Mouse (Mus musculus): ENCODE results near the gene Maf.

Maf gene

DNA sequence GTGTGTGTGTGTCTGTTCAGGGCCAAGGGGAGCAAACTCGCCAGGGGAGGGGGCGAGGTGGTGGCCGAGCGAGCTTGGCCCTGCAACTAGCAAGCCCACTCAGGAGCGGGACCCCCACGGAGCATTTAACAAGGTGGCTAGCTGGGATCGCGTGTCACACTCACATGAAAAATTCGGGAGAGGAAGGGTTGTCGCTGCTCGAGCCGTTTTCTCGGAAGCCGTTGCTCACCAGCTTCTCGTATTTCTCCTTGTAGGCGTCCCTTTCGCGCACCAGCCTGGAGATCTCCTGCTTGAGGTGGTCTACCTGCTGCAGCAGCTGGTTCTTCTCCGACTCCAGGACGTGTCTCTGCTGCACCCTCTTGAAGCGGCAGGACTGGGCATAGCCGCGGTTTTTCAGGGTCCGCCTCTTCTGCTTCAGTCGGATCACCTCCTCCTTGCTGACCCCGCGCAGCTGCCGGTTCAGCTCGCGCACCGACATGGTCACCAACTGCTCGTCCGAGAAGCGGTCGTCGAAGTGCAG lies 1.9 kb downstream of the Maf start:
- no peak for DNase-seq (ENCODE audit: low spot score)

DNA sequence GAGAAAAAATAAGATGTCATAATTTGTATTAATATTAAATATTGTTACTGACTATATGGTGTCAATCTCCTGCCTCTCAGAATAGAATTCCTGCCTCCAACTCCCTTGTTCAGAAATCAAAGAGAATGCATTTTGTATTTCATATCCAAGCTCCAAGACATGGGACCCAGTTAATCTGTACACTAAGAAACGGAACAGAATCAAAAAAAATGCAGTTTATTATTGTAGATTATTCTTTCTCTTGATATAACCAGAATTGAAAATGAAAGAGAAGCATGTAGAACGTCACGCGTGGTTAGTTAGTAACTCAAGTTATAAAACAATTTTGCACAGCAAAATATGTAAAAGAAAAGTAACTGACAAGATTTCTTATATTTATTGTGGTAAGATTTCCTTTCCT lies 4.5 kb downstream of the Maf start:
- DNase-seq (ENCODE audit: low spot score): no peak

DNA sequence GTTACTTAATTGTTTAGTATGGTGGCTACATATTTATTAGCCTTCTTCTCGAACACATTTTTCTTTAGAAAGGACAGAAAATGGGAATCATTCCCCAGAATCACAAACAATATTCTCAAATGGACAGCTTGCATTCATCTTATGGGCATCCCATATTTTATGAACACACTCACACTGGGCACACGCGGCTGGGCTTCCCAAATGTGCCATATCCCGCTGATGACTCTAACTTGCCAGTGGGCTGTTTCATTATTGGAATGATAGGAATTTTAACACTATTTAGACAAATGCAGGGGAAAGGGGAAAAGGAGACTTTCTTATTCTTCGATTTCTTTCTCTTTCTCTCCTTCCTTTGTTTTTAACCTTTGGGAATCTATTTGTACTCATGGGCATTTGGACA lies 6.6 kb downstream of the Maf start:
- DNase-seq (ENCODE audit: low spot score): no peak

DNA sequence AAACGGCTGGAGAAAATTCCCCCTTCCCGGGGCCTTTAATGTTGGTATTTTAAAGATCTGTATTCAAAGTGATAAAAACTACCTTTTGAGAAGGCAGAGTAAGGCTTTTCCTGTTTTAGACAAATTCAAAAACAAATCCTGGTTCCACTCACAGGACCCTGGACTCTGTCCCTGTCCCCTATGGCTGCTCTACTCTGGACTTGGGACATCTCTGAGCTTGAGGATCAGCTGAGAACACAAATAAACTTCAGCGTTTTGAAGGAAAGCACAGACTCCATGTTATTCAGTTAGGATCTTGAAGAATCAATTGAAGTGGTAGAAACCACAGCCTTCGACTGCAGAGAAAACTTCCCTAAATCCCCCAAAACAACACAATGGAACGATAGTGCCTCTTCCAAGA lies 8.4 kb downstream of the Maf start:
- no peak for DNase-seq (ENCODE audit: low spot score)

DNA sequence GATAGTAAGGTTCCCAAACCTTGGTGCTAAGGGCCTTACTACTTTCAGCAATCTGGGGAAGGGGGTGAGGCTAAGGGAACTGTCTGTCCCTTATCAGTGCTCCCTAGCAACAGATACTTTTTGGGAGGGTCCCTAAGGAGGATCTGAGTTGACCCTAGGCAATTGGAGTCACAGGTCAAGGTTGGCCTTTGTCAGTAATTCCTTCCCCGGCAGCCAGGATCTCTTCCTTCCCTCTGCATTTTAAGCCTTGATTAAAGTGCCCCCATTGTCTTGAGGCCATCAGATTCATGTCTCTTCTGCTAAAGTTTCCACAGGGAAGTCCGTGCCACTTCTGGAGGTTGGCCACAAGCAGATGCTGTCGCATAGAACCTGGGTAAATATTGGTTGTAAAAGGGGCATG lies 10.2 kb downstream of the Maf start:
- DNase-seq (ENCODE audit: low spot score): no peak

DNA sequence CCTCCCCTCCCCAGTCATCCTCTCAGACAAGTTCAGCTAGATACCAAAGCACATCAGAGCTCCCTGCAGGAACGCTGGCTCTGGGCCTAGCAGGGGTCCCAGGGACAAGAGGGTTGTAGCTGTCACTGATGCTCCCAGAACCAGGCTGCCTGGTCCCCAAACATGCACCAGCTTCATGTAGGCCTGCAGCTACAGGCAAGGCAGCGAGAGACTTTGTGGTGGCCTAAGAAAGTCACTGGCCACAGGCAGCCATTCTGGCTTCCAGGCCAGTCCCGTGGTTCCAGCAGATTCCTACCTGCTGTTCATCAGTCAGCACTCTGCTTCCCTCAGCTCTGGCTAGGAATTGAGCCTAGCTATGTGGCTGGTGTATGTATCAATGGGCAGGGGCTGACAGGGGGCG lies 10.9 kb downstream of the Maf start:
- no peak for DNase-seq (ENCODE audit: low spot score)

DNA sequence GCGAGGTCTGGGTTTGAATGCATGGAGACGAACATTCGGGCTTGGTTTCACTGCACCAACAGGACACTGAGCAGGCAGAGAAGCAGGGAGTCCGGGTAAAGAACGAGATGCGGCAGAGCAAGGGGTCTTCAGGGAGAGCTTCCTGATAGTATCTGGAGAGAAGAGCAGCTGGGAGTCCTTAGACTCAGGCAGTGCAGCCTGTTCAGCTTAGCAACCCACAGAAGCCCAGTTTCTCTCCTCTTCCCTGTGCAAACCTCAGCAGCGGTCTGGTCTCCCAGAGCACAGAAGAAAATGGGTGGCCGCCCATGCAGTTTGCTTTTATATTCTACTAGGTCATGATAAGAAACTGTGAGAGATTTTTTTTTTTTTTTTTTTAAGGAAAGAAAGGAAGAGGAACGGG lies 20.2 kb downstream of the Maf start:
- DNase-seq (ENCODE audit: low spot score): no peak

DNA sequence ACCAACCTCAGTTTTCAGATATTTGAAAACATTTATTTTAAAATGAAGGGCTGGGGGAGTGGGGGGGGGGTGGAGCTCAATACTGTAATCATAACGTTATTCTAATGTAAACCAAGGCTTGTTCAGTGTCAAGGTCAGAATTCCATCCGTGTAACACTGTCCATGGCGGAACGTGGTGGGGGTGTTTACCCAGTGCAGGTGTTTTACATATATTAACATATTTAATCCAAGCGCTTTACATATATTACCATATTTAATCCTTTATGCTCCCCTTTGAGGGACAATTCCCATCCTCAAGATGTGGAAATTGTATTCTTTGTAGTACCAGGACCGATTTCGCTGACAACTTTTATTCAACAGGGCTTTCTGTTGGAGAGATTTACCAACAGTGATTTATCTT lies 24.3 kb downstream of the Maf start:
- DNase-seq (ENCODE audit: low spot score): no peak

DNA sequence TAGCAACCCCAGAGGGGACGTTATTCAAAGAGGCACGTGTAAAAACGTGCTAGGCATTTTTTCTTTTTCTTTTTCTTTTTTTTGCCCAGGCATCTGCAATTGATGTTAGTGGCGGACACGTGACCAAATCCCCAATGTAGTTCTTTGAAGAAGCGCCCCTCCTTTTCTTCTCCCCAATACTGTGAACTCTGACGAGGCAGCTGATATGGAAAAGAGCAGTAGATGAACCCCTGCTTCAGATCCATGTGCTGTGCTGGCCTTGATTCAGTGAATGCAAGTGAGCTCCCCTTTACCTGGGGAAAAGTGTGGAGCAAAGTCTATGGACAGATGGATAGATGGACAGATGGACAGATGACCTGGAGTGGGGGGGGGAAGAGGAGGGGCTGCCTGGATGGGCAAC lies 28.1 kb downstream of the Maf start:
- no peak for DNase-seq (ENCODE audit: low spot score)

DNA sequence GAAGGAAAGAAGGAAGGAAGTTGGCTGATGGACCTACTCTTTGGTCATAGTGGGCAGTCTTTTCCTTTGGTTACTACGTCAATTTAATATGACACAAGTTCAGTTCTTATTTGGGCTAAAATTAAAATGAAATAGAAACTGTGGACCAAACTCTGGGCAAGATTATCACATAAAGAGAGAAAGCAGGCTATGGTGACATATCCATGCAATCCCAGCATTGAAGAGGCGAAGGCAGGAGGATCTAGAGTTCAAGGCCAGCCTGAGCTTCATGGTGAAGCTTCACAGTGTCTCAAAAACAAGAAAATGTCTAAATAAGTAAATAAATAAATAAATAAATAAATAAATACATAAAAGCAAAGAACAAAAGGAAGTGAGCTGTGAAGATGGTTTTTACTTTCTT lies 42.7 kb downstream of the Maf start:
- no peak for DNase-seq (ENCODE audit: low spot score)

DNA sequence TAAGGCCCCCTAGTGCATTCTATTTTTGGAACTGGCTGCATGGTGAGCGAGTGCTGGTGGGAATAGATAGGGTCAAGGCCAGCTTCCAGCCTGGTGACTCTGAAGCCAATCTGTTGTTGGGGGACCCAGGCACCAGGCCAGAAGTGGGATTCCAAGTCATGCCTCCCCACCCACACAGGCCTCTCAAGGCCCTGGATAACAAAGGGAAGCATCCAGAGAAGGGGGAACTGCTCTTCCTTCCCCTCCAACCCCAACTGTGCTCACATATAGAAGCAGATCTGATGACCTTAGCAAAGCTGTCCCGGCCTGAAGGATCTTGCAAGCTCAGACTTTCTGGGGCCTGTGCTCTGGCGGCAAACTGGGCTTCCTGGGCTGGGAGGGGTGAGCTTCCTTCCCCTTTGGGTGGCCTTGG lies 57.5 kb downstream of the Maf start:
- DNase-seq (ENCODE audit: low spot score): no peak

DNA sequence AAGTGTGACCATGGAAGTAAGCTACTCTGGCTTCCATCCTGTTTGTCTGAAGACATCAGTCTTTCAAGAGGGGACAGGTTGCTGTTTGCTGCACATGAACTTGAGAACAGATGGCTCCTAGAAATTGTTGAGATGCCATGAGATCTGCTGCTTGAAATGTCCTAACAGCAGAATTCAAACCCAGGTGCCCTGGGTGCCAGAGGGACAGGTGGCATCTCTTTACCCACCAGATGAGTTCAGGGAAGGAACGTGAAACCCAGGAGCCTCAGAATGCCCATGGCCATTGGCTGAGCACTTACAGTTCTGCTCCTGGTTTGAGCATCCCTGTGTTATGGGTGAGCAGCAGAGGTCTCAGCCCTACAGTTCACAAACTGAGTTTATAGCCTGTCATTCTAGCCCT lies 62.5 kb downstream of the Maf start:
- DNase-seq (ENCODE audit: low spot score): no peak

DNA sequence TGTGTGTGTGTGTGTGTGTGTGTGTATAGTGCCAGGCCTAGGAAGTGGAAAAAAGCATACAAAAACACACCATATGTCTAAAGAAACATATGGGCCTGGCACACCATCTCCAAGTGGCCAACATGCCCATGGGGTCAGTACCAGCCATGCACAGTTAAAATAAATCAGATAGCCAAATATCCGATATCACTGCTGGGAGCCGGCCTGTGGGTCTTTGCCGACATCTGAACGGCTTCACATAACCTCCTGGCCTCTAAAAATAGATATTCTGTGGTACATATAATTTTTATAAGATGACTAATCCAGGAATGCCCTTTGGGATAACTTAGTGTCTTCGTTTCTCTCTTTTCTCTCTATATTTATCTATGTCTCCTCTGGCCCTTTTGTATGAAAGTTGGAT lies 65.7 kb downstream of the Maf start:
- DNase-seq (ENCODE audit: low spot score): no peak

DNA sequence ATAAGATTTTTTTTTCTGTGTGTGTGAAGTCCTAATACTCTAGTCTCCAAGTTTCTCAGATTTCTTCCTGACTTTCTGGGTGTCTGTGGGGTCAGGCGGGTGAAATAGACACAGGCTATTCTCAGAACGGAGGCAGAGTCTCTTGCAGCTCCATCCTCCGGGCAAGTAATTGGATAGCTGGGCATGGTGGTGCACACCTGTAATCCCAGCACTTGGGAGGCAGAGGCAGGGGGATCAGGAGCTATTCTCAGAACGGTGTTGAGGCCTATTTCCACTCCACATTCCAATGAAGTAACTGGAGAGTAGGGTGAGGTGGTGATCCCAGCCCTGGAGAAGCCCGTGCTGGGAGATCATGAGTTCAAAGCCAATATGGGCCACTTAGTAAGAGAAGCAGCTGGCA lies 67.6 kb downstream of the Maf start:
- no peak for DNase-seq (ENCODE audit: low spot score)

DNA sequence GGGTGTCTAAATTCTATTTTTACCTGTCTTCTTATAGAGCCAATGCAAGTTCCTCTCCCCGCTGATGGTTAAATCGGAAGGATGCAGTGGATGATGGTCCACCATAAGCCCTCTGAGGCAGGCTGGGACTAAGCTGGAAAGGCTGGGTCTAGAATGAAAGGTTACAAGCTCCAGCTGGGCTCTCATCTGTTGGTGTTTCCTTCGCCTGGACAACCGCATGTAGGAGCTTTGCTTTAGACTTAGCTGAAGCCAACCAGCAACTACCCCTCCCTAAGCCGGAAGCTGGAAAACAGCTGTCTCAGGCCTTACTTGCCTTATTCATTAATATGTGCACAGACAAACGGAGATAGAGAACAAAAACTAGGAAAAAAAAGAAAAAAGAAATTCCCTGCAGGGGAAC lies 70.8 kb downstream of the Maf start:
- DNase-seq (ENCODE audit: low spot score): no peak
